Mouse (Mus musculus): ENCODE data around the gene Clip2.

Gene Clip2

DNA sequence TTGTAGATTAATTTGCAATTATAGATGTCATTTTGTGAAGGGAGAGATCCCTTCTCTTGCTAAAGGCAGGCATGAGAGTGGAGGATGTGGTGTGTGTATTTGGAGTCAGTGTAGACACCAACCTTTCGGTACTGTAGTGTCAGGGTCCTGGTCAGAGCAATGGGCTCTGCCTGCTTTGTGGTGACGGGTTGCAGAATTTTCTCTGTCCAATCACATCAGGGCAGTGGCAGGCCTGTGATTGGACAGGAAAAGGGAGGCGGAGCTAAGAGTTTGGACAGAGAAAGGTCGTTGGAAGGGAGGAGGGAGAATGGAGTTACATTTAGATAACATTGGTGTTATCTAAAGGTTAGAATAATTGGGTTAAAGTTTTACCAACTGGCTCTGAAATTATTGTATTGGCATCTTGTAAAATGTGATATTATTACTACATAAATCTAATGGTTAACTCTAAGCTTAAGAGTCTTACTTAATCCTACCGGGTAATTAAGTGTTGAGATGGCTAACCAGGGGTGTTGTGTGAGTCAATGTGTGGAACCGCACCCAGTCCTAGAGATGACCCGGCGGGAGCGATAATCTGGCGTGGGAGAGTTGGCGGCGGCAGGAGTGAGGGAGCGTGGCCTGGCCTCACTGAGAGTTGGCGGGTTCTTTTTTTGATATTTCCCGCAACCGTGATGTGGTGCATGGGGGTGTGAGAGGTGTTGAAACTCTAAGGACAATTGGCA lies 8.4 kb upstream of the Clip2 start:
- no peak for DNase-seq

DNA sequence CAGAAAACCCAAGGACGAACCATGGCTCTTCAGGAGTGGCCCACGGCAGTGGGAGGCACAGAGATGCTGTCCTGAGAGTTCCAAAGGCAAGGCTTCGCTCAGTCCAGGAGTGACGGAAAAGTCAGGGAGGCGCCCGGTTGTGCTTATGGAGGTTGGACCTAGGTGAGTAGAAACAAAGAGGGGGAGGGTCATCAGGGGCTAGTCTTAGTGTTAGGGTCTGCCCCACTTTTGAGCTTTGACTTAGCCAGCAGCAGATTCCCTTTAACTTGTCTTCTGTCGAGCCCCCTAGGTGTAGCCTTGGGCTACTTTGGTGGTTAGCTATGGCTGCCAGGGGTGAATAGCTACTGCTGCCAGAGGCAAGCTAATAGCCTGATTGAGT lies 7.8 kb upstream of the Clip2 start, which contains the start of gene Syna:
TSS of gene Syna (minus strand) at position 101 of the 379 bp plus-strand sequence.
- no peak for DNase-seq

DNA sequence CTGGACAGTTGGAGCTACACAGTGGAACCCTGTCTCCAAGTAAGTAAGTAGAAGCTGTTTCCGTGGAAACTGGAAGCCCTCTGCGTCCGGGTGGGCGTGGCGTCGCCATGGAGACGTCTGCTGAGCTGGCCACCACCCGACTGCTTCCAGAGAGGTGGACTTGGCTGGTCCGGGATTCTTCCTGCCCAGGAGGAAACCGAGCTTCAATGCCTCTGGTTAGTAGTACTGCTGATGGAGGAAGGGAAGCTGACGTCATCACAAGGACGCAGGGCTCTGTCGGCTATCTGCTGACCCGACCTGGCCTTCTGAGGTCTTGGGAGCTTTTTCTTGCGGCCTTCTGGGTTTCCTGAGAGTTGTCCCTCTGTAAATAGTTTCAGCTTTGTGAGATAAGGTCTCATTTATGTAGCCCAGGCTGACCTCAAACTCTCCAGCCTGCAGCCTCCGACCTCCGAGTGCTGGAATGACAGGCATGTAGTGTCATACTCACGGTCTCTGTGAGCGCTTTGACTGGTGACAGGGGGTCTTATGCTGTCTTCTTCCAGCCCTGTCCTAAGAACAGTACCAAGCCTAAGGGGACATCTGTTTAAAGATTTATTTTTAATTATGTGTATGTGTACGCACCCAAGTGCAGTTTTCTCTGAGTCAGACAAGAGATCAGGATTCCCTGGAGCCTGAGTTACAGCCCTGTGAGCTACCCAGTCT lies 3.4 kb upstream of the Clip2 start:
- DNase-seq, result no peak

DNA sequence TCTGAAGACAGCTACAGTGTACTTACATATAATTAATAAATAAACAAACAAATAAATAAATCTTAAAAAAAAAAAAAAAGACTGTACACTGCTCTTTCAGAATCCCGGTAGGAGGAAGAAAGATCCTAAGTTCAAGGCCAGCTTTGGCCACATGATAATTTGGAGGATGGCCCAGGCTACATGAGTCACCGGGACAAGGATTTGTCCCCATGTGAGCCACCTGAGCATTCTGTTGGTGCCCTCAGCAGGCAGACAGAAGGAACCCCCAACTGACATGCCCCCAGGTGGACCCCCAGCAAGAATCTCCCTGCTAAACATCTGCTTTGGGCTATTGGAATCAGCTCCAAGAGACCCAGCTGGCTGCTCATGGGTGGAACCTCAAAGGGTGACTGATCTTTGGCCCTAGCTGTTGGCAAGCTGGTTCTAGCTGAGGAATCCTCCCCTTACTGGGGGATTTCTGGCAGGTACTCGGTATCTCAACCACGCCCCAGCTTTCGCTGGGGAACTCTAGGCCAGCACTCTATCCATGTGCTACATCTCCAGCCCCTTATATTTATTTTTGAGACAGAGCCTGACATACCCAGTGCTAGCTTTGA lies 1.8 kb upstream of the Clip2 start:
- no peak for DNase-seq

DNA sequence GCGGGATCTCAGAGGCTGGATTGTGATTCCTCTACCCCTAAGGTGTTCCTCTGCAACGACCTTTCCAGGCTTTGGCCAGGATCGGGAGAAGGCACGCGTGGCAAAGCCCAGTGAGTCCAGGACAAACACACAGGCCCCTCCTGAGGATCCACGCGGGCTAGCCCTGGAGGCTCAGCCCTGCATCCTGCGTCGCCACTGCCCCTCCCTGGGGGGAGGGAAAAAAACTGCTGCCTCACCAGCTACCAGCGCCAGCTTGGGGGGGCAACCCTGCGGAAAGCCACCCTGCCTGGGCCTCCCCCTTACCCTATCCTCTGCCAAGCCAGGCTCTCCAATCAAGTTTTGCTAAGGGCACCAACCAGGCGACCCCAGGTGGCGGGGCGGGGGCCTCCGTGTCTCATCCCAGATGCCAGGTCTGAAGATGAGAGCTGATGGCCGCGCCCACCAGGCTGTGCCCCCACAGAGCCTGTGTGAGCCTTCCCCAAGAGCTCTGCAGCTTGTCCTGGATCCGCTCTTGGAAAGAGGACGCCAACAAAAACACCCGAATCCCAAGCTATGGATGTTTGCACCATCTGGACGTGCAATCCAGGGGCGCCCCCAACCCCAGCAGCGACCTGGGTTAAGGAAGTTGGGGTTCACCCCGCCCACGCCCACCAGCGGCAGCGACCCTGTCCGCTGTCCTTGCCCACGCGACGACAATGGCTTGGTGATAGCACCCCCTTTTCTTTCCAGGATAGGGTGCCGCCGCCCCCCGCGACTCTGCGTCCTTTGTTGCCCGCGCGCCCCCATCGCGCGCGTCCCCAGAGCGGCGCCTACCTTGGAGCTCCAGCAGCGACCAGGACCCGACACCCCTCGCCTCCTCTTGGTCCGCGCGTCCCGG lies 763 bp downstream of the Clip2 start:
- DNase-seq, result peak; percentile 57

DNA sequence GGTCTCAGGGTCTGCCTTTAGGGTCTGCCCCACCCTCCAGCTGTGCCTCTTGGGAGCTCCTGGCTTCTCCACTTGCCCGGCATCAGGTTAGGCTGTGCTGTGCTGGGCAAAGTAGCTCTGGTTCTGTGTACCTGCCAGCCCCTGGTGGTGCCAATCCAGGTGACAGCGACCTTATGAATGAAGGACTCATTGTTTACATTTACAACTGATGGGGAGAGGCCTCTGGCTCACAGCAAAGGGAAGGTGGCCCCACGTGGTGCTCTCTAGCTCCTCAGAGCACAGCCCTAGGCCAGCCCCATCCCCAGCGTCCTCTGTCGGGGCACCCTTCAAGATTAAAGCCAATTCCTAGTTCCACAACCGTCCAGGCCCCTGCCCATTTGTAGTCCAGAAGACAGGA lies 1.4 kb downstream of the Clip2 start:
- peak; percentile 36 for DNase-seq

DNA sequence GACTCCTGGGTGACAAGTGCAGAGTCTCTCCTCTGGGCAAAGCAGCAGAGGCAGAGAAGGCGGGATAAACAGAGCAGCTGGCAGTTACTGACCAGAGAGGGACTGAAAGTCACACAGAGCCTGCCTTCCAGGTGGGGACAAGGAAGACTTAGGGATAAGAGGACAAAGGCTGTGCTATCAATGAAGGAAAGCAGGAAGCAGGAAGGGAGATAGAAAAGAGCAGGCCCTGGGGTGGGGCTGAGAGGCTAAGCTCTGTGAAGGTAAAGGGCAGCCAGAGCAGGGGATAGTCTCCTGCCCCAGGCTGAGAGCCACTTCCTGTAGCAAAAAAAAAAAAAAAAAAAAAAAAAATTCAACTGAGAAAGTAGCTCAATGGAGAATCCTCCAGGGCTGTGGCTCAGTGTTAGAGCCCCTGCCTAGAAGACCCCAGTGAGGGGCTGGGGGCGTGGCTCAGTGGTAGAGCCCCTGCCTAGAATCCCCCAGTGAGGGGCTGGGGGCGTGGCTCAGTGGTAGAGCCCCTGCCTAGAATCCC lies 2.5 kb downstream of the Clip2 start:
- DNase-seq, result no peak

DNA sequence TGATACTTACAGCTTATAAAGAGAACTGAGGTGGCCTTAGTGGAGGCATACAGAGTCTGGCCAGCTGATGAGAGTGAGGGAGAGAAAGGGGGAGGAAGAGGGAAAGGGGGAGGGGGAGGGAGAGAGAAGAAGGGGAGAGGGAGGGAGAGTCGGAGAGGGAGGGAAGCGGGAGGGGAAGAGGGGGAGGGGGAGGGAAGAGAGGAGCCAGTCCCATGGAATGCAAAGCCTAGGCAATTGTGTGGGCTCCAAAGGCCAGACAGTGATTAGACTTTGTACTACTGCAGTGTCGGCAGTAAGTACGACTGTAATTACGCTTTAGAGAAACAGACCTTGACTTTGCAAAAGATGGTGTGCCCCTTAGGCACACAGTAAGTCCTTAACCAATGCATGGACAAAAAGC lies 3.9 kb downstream of the Clip2 start:
- DNase-seq, result no peak

DNA sequence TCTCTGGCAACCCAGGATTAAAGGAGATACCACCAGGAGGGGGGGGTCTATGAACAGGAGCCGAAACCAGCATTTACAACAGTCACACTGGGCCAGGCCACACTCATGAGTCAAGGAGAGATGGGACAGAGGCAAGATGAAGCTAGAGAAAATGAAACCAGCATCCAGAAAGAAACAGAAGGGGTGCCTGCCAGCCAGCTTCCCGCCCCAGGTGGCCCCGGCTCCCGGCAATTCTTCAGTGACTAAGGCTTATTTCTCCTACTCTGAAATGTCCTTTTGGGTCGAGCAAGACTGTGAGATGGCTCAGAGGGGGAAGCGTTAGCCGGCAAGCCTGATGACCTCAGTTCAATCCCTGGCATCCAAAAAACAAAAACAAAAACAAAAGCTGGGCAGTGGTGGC lies 5.4 kb downstream of the Clip2 start:
- DNase-seq, result no peak

DNA sequence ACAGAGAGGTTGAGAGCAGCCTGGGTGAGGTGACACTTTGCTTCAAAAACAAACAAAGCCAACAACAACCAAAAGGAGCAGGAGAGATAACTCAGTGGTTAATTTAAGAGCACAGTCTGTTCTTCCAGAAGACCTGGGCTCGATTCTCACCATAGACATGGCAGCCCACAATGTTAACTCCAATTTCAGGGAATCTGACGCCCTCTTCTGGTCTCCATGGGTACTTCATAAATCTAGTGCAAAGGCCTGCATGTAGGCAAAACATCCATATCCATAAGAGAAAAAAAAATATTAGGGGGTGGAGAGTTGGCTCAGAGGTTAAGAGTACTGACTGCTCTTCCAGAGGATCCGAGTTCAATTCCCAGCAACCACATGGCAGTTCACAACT lies 7.0 kb downstream of the Clip2 start:
- DNase-seq, result no peak

DNA sequence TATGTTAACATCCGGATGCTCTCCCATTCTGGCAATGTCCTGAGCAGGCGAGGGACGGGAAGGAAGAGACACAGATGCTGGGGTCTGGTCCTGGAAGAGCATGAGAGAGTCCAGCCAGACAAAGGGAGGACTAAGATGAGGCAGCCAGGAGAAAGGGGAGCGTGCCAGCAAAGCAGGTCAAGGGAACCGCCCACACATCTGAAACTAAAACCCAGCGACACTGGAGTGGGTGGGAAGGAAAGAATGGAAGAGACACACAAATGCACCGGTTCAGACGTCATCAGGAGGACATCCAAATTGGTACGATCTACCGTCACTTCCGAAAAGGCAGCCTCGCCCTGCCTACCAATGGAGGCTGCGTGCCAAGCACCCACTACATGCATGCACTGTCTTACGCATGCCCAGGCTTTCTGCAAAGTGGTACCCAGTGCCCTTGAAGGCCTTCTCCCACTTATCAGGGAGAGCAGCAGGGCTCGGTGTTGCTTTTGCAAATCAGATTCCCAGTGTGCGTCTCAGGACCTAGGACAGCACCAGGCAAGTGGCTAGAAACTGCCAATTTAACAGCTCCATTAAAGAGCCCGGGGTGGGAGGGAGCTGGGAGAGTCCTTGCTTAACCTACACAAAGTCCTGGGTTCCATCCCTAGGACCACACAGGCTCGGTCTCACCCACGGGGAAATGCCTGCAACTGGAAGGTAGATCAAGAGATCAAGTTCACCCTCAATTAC lies 7.6 kb downstream of the Clip2 start:
- no peak for DNase-seq

DNA sequence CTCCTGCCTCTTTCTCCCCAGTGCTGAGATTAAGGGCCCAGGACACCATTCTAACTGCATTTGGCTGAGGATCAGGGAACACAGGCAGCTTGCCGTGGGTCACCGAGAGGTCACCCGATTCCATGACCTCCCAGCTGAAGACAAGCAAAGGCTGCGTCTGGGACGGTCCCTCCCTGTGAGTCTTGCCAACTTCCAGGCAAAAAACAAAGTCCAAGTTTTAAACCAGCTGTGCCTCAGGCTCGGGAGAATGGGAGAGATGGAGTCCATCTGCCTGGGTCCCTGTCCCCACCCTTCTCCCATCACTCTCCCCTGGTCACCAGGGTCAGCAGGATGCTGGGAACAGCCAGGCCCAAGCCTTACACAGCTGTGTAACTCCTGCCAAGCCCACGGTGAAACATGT lies 10.6 kb downstream of the Clip2 start:
- DNase-seq, result no peak

DNA sequence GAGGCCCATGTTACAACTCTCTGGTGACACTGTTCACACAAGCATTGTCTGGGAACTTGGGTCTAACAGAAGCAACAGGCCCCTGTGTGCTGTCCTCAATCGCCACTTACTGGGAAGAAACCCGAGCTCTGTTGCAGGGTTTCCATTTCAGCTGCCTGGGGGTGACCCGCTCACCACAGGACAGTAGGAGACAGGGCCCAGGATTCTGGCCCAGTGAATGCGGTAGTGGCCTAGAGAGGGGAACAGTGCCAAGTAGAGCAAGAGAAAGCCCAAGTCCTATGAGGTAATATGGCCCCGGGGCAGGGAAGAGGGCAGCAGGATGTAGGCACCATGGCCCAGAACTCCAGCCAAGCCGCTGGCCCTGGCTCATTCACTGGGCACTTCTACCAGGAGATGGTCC lies 11.4 kb downstream of the Clip2 start:
- DNase-seq, result no peak

DNA sequence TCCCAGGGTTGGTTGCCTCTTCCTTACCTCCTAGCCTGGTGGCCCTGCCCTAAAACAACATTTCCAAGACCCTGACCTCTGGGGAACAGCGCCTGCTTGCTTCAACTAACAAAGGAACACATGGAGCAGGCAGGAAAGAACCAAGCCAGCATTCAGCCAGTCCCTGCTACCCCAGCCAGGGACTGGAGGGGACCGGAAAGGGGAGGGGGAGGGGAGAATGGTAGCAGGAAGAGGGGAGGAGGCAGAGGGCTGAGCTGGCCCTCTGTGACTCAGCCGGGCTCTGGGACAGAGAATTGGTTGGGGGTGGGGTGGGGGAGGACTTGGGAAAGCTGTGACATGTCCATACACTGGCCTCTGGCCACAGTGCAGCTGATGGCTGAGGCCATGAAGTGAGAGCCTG lies 12.3 kb downstream of the Clip2 start:
- DNase-seq, result no peak

DNA sequence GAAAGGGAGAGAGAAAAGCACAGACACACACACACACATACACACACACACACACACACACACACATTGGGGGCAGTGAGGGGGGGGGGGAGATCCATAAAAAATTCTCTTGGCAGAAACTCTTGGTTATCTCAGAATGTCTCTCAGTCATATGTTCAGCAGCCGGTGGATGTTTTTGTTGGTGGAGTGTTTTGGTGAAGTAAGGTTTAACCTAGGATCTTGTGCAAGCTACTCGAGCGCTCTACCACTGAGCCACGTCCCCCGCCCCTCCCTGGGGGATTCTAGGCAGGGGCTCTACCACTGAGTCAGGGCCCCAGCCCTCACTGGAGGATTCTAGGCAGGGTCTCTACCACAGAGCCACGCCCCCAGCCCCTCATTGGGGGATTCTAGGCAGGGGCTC lies 16.2 kb downstream of the Clip2 start:
- no peak for DNase-seq

DNA sequence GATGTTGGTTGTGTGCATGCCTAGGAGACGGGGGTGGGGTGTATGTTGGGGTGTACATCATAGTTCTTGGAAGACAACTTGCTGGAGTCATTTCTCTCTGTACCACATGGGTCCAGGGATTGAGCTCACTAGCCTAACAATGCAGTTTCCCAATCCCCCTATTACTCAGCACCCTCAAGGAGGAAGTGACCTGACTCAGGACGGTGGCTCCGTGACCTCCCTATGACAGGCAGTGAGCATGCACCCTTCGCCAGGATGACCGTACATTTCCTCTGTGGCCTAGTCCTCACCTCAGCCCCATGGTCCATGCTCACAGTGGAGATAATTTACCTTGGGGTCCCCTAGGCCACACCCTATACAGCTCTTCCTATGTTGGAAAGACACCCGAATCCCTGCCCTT lies 19.8 kb downstream of the Clip2 start:
- no peak for DNase-seq

DNA sequence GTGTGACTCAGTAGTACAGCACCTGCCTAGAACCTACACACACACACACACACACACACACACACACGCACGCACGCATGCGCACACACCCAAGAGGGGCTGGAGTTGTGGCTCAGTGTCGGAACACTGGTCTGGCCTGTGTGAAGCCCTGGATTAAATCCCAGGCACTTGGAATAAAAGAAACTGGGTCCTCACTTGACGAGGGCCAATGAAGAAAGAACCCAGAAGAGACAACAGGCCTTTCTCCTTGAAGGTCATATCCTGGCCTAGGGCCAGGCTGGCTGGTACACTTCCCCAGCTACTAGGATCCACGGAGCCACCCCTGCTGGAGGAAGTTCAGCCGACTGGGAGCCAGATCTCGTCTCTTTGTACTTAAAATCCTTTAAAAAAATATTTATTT lies 20.6 kb downstream of the Clip2 start:
- no peak for DNase-seq

DNA sequence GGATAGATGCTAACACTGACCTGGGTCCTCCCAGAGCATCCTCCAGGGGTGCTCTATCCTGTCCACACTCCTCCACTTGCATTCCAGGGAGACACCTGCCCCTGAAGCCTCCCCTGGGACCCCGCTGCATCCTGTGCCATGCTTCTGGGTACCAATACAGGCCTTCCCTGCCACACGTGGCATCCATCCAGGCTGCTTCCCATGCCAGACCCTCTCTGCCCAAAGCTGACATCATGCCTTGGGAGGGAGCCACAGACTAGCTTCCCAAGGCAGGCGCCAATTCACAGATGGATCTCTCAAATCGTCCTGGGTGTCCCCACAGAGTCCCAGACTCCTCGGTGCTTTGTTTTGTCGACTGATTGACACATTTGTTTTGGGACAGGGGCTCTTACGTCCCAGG lies 21.4 kb downstream of the Clip2 start:
- peak; percentile 94 for DNase-seq

DNA sequence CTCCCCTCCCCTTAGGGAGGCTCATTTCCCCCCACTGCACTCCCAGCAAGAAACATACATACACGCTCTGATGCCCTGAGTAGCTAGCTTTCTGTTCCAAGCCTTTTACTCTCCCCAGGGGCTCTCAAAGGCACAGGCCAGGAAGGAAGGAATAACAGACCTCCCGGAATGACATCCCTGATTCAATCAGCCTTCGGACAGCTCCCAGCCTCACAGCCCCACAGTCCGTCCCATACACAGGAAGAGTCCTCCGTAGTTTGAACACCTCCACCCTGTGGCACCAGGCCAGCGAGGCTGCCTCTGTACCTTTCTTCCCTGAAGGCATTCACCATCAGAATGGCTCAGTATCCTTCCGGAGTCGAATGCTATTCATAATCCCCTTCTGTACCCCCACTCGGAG lies 23.7 kb downstream of the Clip2 start:
- no peak for DNase-seq

DNA sequence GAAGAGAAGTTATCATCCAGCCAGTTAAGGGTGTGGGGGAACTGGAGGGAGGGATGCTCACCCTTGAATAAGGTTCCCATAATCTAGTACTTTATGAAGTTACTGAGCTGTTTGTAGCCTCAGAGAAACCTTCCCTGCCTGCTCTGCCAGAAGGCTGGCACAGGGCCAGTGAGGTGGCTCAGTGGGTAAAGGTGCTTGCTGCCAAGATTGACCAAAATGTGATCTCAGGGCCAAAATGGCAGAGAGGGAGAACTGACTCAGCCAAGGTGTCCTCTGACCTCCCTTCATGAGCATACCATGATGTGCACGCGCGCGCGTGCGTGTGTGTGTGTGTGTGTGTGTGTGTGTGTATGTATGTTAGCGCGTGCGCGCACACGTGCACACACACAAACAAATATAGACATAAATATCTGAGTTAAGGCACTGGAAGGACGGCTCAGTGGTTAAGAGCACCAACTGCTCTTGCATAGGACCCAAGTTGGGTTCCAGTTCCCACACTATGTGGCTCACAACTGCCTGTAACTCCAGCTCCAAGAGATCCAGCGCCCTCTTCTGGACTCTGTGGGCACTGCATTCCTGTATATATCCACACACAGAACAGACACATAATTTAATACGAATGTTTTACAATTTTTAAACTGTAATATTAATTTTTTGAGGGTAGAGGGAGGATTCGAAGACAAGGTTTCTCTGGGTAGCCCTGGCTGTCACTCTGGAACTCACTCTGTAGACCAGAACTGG lies 26.1 kb downstream of the Clip2 start:
- DNase-seq, result peak; percentile 56

DNA sequence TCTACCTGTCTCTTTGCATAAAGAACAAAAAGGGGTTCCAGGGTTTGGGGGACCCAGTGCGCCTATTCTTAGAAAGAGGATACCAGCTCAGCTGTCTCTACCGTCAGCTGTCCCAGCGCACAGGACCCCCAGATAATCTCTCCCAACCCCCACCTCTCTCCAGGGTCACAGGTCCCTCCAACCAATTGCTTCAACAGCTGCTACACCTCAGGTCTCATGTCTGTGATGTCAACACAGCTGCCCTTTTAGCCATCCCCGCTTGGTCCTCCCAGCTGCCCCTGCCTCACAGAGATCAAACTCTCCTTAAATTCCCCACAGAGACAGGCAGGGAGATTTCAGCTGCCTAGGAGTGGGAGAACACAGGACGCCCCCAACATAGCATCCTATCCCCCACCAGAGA lies 28.5 kb downstream of the Clip2 start:
- DNase-seq, result no peak

DNA sequence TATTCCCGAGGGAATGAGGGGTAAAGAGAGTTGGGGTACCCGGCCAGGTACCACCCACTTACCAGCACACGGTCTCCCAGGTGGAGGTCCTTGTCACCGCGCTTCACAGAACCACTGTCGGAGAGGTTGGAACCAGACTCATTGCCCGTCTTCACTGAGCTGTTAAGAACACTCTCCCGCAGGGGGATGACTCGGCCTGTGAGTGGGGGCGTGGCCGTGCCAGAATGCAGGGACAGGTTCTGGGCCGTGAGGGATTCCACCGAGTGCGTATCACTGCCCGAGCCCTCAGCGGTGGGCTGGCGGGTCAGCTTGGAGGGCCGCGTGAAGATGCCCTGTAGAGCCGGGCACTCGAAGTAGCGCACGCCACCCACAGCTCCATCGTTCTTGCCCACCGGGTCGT lies 29.7 kb downstream of the Clip2 start:
- DNase-seq, result no peak

All from cerebellum, adult 11 months (tissue).